Mouse (Mus musculus): Measurements from ENCODE around the gene Sln. TPM values are rescaled to one million over a fixed set of nuclear protein-coding genes. Genes with fewer than 3 reads are reported as not detected.

Sln gene
- total and polyA plus RNA-seq, 2 experiments from 2014 or later: 80.1 to 339 TPM

DNA sequence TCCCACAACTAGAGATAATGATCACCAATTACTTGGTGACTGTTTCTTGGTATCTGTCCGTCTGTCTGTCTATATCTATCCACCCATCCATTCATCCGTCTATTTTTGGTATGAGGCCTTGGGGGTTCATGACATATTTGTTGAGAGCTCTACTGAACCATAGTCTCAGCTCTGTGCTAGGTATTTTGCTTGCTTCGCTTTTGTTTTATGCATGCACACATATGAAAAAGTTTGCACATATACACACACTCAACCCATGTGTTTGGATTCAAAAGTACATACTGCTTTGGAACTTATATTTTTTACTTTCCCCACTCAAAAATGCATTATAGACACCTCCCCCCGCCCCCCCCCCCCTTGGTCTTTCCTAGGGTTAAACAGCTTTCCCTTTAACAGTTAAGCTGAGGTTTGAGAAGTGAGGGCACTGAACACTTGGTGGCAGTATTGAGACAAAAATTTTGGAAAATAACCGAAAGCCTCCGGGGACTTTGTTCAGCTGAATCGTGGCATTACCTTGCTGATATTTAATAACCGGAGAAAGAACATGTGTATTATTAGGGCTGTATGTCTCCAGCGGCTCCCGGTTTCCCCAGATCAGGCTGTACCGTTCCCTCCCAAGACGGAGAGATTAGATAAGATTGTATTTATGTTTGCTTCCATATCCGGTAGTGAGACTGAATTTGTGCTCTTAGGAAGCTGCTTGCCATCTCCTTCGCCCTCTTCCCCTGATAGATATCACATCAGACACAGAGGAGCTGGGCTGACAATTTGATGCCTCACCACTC, 20.7 kb upstream of the Sln start:
- Histone ChIP-seq H3K4me2 (ENCODE audit: low read depth, low read length) (peak overlapping the region; percentile 73), H3K9me3 (replicated peaks; ENCODE audit: control insufficient read depth, low read length) (no peaks in the 10 kb centered on the region), H3K27ac (ENCODE audit: low read depth) (no peak overlapping the region), H3K36me3 (replicated peaks; ENCODE audit: control insufficient read depth, insufficient read depth, low read length) (no peaks in the 10 kb centered on the region), H3K9ac (replicated peaks; ENCODE audit: low read depth, low read length) (peak overlapping the region; percentile 41; the same call in 1 of the 2 replicates), H3K27me3 (ENCODE audit: control insufficient read depth, insufficient read depth, low read length) (0 out of 2 replicates have a peak, but pooled peaks cover 7% of the 10 kb centered on the region), H3K4me3 (ENCODE audit: low read depth, low read length) (peak overlapping the region; percentile 50), H3K4me1 (ENCODE audit: control insufficient read depth, insufficient read depth) (0 out of 2 replicates have a peak, but pooled peaks cover 11% of the 10 kb centered on the region)
- ATAC-seq (ENCODE audit: insufficient read depth, low read depth): peak; percentile 60
- WGBS: 12% methylated on average over 14 of the region's 14 CpGs
- TF ChIP-seq EP300 (IDR thresholded peaks at IDR 0.05; ENCODE audit: low read depth) (no peak), CTCF (IDR thresholded peaks at IDR 0.05; ENCODE audit: low read depth) (peak; percentile 49)
- peak; percentile 73 for DNase-seq (ENCODE audit: low spot score)

- DNase-seq (ENCODE audit: low spot score) (no peak), ATAC-seq (ENCODE audit: insufficient read depth, low read depth) (no peak)
- H3K9me3 ChIP-seq (replicated peaks; ENCODE audit: control insufficient read depth, low read length): no peaks in the 10 kb centered on the region
- no peak overlapping the region for H3K27ac ChIP-seq (ENCODE audit: low read depth)
- peak overlapping the region; percentile 50 for H3K4me3 ChIP-seq (ENCODE audit: low read depth, low read length)
- H3K4me2 ChIP-seq (ENCODE audit: low read depth, low read length): peak overlapping the region; percentile 73
- H3K4me1 ChIP-seq (ENCODE audit: control insufficient read depth, insufficient read depth): 0 out of 2 replicates have a peak, but pooled peaks cover 11% of the 10 kb centered on the region
- peak overlapping the region; percentile 41; the same call in 1 of the 2 replicates for H3K9ac ChIP-seq (replicated peaks; ENCODE audit: low read depth, low read length)
- H3K36me3 ChIP-seq (replicated peaks; ENCODE audit: control insufficient read depth, insufficient read depth, low read length): no peaks in the 10 kb centered on the region
- 25% methylated on average over 2 of the region's 2 CpGs for WGBS
- TF ChIP-seq EP300 (IDR thresholded peaks at IDR 0.05; ENCODE audit: low read depth): no peak
- TF ChIP-seq CTCF (IDR thresholded peaks at IDR 0.05; ENCODE audit: low read depth): no peak
- H3K27me3 ChIP-seq (ENCODE audit: control insufficient read depth, insufficient read depth, low read length): 0 out of 2 replicates have a peak, but pooled peaks cover 7% of the 10 kb centered on the region
Measured at GRCm38 (mm10) chr9:53829866-53830209, 20.1 kb upstream of the Sln start.

GRCm38 (mm10) chr9:53835039-53835438, 14.9 kb upstream of the Sln start:
- no peaks in the 10 kb centered on the region for H3K4me1 ChIP-seq (ENCODE audit: control insufficient read depth, insufficient read depth)
- 31% methylated on average over 3 of the region's 3 CpGs for WGBS
- no peaks in the 10 kb centered on the region for H3K27me3 ChIP-seq (ENCODE audit: control insufficient read depth, insufficient read depth, low read length)
- no peak for TF ChIP-seq EP300 (IDR thresholded peaks at IDR 0.05; ENCODE audit: low read depth)
- no peak for TF ChIP-seq CTCF (IDR thresholded peaks at IDR 0.05; ENCODE audit: low read depth)
- no peak overlapping the region for H3K4me3 ChIP-seq (ENCODE audit: low read depth, low read length)
- H3K9ac ChIP-seq (replicated peaks; ENCODE audit: low read depth, low read length): no peak overlapping the region
- no peaks in the 10 kb centered on the region for H3K9me3 ChIP-seq (replicated peaks; ENCODE audit: control insufficient read depth, low read length)
- ATAC-seq (ENCODE audit: insufficient read depth, low read depth) (no peak), DNase-seq (ENCODE audit: low spot score) (no peak)
- H3K4me2 ChIP-seq (ENCODE audit: low read depth, low read length): no peak overlapping the region
- H3K36me3 ChIP-seq (replicated peaks; ENCODE audit: control insufficient read depth, insufficient read depth, low read length): no peaks in the 10 kb centered on the region
- no peak overlapping the region for H3K27ac ChIP-seq (ENCODE audit: low read depth)

GRCm38 (mm10) chr9:53835976-53836375, 14.0 kb upstream of the Sln start:
- Histone ChIP-seq H3K27ac (ENCODE audit: low read depth) (no peak overlapping the region), H3K4me2 (ENCODE audit: low read depth, low read length) (no peak overlapping the region), H3K9me3 (replicated peaks; ENCODE audit: control insufficient read depth, low read length) (no peaks in the 10 kb centered on the region), H3K4me1 (ENCODE audit: control insufficient read depth, insufficient read depth) (no peaks in the 10 kb centered on the region), H3K9ac (replicated peaks; ENCODE audit: low read depth, low read length) (no peak overlapping the region), H3K4me3 (ENCODE audit: low read depth, low read length) (no peak overlapping the region), H3K36me3 (replicated peaks; ENCODE audit: control insufficient read depth, insufficient read depth, low read length) (no peaks in the 10 kb centered on the region), H3K27me3 (ENCODE audit: control insufficient read depth, insufficient read depth, low read length) (no peaks in the 10 kb centered on the region)
- ATAC-seq (ENCODE audit: insufficient read depth, low read depth): no peak
- 52% methylated on average over 4 of the region's 4 CpGs for WGBS
- no peak for DNase-seq (ENCODE audit: low spot score)
- TF ChIP-seq EP300 (IDR thresholded peaks at IDR 0.05; ENCODE audit: low read depth): no peak
- no peak for TF ChIP-seq CTCF (IDR thresholded peaks at IDR 0.05; ENCODE audit: low read depth)

DNA sequence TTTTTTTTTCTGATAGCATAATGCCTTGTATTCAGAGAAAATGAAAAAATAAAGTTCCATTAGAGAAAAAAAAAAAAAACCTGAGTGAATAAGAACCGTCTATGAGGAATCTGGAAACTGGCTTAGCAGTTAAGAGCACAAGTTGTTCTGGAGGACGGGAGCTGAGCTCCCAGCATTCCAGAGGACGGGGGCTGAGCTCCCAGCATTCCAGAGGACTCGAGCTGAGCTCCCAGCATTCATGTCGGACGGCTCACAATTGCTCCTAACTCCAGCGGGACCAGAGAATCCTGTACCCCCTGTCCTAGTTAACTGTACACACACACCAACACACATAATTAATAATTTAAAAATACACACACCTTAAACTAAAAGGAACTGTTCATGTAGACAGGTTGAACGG, 11.1 kb upstream of the Sln start:
- Histone ChIP-seq H3K9ac (replicated peaks; ENCODE audit: low read depth, low read length) (no peak overlapping the region), H3K4me3 (ENCODE audit: low read depth, low read length) (no peak overlapping the region), H3K4me2 (ENCODE audit: low read depth, low read length) (no peak overlapping the region), H3K27ac (ENCODE audit: low read depth) (no peak overlapping the region), H3K4me1 (ENCODE audit: control insufficient read depth, insufficient read depth) (no peaks in the 10 kb centered on the region), H3K27me3 (ENCODE audit: control insufficient read depth, insufficient read depth, low read length) (no peaks in the 10 kb centered on the region), H3K9me3 (replicated peaks; ENCODE audit: control insufficient read depth, low read length) (no peaks in the 10 kb centered on the region), H3K36me3 (replicated peaks; ENCODE audit: control insufficient read depth, insufficient read depth, low read length) (no peaks in the 10 kb centered on the region)
- ATAC-seq (ENCODE audit: insufficient read depth, low read depth): no peak
- TF ChIP-seq EP300 (IDR thresholded peaks at IDR 0.05; ENCODE audit: low read depth) (no peak), CTCF (IDR thresholded peaks at IDR 0.05; ENCODE audit: low read depth) (no peak)
- DNase-seq (ENCODE audit: low spot score): no peak
- 53% methylated on average over 8 of the region's 8 CpGs for WGBS

Data from heart, postnatal 0 days (tissue).